Mouse (Mus musculus): ENCODE measurements around the gene E030025P04Rik. TPM values are rescaled to one million over a fixed set of nuclear protein-coding genes. Genes with fewer than 3 reads are reported as not detected.

E030025P04Rik gene
- polyA plus RNA-seq, 1 experiment = not detected

DNA sequence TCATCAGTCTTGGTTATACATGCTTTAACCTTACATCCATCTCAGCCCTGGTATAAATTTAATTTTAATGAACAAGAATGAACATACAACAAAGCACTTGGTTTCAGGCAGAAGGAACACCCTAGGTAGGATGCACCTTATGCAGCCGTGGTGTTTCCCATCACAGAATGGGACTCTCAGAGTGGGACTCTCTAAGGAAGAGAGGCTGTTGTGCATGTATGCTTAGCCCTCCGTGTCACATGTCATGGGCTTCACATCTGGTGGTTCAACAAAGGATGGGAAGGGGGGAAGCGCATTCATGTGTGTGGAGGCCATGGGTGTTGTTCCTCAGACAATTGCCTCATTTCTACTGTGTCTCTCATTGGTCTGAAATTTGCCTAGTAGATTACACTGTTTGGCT, 40.8 kb downstream of the E030025P04Rik start:
- WGBS = 80% methylated on average over 3 of the region's 3 CpGs
- no peak for TF ChIP-seq POLR2A (IDR thresholded peaks at IDR 0.05; ENCODE audit: low read depth, low read length)
- no peak for TF ChIP-seq CTCF (IDR thresholded peaks at IDR 0.05; ENCODE audit: extremely low read depth, insufficient read depth, insufficient read length, insufficient replicate concordance)
- Histone ChIP-seq H3K4me1 (ENCODE audit: control insufficient read depth, insufficient read depth, insufficient read length) (no peaks in the 10 kb centered on the region), H3K36me3 (ENCODE audit: control insufficient read depth, insufficient read depth, low read length) (no peaks in the 10 kb centered on the region), H3K4me3 (ENCODE audit: extremely low read depth, insufficient read depth, insufficient read length) (no peak overlapping the region), H3K27ac (ENCODE audit: insufficient read depth, low read length) (no peak overlapping the region), H3K27me3 (ENCODE audit: control insufficient read depth, insufficient read depth, low read length) (no peaks in the 10 kb centered on the region)
- no peak for DNase-seq (ENCODE audit: low read depth in 1 of 2, low spot score in 2 of 2)

DNA sequence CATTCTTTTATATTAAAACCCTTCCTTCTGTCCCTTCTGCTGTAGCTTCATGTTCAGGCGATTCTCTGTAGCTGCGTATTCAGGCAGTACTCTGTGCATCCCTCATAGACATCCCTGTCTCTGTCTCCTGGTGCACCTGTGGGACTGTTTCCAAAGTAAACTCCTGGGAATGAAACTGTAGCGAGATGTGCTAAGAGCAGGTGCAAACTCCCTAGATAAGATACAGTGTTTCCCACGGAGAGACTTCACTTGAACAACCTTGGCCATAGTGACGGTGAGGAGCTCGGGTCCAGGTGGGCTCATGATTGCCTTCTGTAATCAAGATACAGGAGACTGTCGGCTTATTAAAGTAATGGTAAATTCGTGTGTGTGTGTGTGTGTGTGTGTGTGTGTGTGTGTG, 41.5 kb downstream of the E030025P04Rik start:
- DNase-seq (ENCODE audit: low read depth in 1 of 2, low spot score in 2 of 2) = no peak
- no peak for TF ChIP-seq CTCF (IDR thresholded peaks at IDR 0.05; ENCODE audit: extremely low read depth, insufficient read depth, insufficient read length, insufficient replicate concordance)
- no peak for TF ChIP-seq POLR2A (IDR thresholded peaks at IDR 0.05; ENCODE audit: low read depth, low read length)
- no peak overlapping the region for H3K4me3 ChIP-seq (ENCODE audit: extremely low read depth, insufficient read depth, insufficient read length)
- no peaks in the 10 kb centered on the region for H3K4me1 ChIP-seq (ENCODE audit: control insufficient read depth, insufficient read depth, insufficient read length)
- no peak overlapping the region for H3K27ac ChIP-seq (ENCODE audit: insufficient read depth, low read length)
- 90% methylated on average over 8 of the region's 8 CpGs for WGBS
- no peaks in the 10 kb centered on the region for H3K36me3 ChIP-seq (ENCODE audit: control insufficient read depth, insufficient read depth, low read length)
- no peaks in the 10 kb centered on the region for H3K27me3 ChIP-seq (ENCODE audit: control insufficient read depth, insufficient read depth, low read length)

DNA sequence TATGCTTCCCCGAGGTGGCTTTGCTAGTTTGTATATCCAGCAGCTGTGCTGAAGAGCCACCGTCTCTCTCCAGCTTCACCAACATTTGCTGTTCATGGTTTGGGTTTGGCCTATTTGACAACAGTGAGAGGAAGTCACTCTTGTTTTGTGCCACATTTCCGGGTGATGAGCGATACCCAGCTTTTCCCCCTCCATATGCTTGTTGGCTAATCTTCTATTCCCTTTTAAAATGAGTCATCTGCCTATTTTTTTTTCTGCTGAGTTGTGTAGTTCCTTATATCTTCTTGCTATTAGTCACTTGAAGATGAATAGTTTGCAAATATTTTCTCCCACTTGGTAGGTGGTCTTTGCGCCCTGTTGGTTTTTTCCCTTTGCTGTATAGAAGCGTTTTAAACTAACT, 43.9 kb downstream of the E030025P04Rik start:
- no peaks in the 10 kb centered on the region for H3K4me1 ChIP-seq (ENCODE audit: control insufficient read depth, insufficient read depth, insufficient read length)
- no peaks in the 10 kb centered on the region for H3K27me3 ChIP-seq (ENCODE audit: control insufficient read depth, insufficient read depth, low read length)
- no peak overlapping the region for H3K4me3 ChIP-seq (ENCODE audit: extremely low read depth, insufficient read depth, insufficient read length)
- no peaks in the 10 kb centered on the region for H3K36me3 ChIP-seq (ENCODE audit: control insufficient read depth, insufficient read depth, low read length)
- no peak for TF ChIP-seq POLR2A (IDR thresholded peaks at IDR 0.05; ENCODE audit: low read depth, low read length)
- no peak for TF ChIP-seq CTCF (IDR thresholded peaks at IDR 0.05; ENCODE audit: extremely low read depth, insufficient read depth, insufficient read length, insufficient replicate concordance)
- WGBS = 76% methylated on average over 6 of the region's 6 CpGs
- H3K27ac ChIP-seq (ENCODE audit: insufficient read depth, low read length) = no peak overlapping the region
- DNase-seq (ENCODE audit: low read depth in 1 of 2, low spot score in 2 of 2) = no peak

DNA sequence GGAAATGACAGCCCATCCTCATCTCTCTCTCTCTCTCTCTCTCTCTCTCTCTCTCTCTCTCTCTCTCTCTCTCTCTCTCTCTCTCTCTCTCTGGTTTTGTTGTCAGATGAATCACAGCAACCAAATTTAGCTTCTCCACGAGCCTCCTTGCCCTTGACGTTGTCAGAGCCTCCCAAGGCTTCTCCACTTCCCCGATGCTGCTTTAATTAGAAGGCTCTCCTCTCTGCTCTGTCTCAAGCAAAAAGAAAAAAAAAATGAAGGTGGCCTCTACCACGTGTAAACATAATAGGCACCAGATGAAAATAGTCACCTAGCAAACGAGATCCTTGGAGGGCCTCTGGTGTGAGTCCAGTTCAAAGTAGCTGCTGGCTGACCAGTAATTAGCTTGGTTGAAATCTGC, 52.3 kb downstream of the E030025P04Rik start:
- 50% methylated on average over 5 of the region's 5 CpGs for WGBS
- TF ChIP-seq POLR2A (IDR thresholded peaks at IDR 0.05; ENCODE audit: low read depth, low read length) = no peak
- no peak for TF ChIP-seq CTCF (IDR thresholded peaks at IDR 0.05; ENCODE audit: extremely low read depth, insufficient read depth, insufficient read length, insufficient replicate concordance)
- no peak for DNase-seq (ENCODE audit: low read depth in 1 of 2, low spot score in 2 of 2)

More for the DNA sequence above, 52.3 kb downstream of the E030025P04Rik start:
- no peak overlapping the region for H3K27ac ChIP-seq (ENCODE audit: insufficient read depth, low read length)
- H3K36me3 ChIP-seq (ENCODE audit: control insufficient read depth, insufficient read depth, low read length) = no peaks in the 10 kb centered on the region
- H3K4me1 ChIP-seq (ENCODE audit: control insufficient read depth, insufficient read depth, insufficient read length) = no peaks in the 10 kb centered on the region
- no peak overlapping the region for H3K4me3 ChIP-seq (ENCODE audit: extremely low read depth, insufficient read depth, insufficient read length)
- H3K27me3 ChIP-seq (ENCODE audit: control insufficient read depth, insufficient read depth, low read length) = no peaks in the 10 kb centered on the region

Other genes with a start within 250 kb of the E030025P04Rik start
- gene Axin2, start 224.0 kb downstream of the E030025P04Rik start, polyA plus RNA-seq (2012; rRNA removed) = 4.9 TPM in 2 replicates
- 1.8 and 2.0 TPM in 2 replicates for gene Rgs9, start 153.8 kb upstream of the E030025P04Rik start, polyA plus RNA-seq (2012; rRNA removed)
- gene Gna13, start 218.5 kb upstream of the E030025P04Rik start, polyA plus RNA-seq (2012; rRNA removed) = 22.0 and 29.8 TPM in 2 replicates